Mouse (Mus musculus) spleen, adult 2 months (tissue): ENCODE data around the gene Olfr1507.

ENCODE experiments used
- CTCF ChIP-seq: fragments of 200-500 bp; IDR thresholded peaks from 2 replicates; pipeline ENCODE4 v1.5.1; 2011; ENCODE audit warnings: mild to moderate bottlenecking, inconsistent platforms; ENCODE audit not compliant: insufficient read depth, insufficient read length, insufficient replicate concordance; ENCODE audit errors: extremely low read depth
- POLR2A ChIP-seq: fragments of 200-500 bp; IDR thresholded peaks from 2 replicates; pipeline ENCODE4 v1.6.1; 2011; ENCODE audit warnings: low read depth, low read length, inconsistent platforms

GRCm38 (mm10) chr14:52495516-52495915, at the start of gene Olfr1507:
- TF ChIP-seq CTCF (no peak), POLR2A (no peak)
